Mouse (Mus musculus): Measurements from ENCODE around the gene B3galt4.
A peak's percentile ranks its signal among the peaks of the same experiment; 100 is the strongest.
"Not testable (repeated sequence)": the region's sequence is repeated elsewhere in the genome, so short reads cannot be mapped to it uniquely, and the experiment has no call there.

B3galt4 gene

DNA sequence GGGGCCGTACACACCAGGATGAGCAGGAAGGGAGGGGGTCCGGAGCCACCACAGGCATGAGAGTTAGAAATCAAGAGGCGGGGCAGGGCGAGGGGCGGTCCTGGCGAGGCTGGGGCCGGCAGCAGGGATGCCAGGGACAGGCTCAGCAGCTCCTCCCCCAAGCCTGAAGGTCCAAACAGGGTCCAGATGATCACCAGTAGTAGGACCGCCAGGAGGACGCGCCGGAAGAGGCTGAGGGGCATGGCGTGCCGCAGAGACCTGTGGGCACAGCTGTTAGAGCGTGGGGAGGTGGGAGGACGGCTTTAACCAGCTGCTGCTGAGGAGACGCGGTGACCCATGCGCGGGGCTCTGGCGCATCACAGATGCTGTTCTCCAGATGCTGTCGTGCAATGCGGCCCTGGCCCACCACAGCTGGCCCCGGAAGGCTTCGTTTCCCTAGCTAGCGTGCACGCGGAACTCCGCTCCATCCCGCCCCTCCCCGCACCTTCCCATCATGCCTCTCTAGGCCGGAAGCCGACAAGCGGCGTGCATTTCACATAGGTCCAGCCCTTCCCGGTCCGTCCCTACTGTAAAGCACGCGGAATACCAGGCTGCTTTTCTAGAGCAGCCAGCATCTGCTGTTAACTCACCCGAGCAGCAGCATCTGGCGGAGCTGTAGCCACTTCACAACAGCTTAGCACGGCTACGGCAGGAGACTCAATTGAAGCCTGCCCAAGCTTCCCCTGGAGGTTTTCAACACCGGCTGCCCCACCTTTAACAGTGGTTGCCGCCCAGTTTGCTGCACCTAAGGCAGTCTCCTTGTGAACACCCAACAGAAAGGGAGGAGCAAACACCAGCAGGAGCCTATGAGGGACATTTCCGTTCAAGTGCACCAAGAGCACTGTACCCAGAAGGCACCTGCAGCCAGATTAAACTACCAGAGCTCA is at the start of gene B3galt4:
Gene B3galt4 (minus strand): TSS at position 468 of the 926 bp plus-strand sequence.
- DNase-seq (ENCODE audit: low spot score in 2 of 2): peak; percentile 78 to 79

DNA sequence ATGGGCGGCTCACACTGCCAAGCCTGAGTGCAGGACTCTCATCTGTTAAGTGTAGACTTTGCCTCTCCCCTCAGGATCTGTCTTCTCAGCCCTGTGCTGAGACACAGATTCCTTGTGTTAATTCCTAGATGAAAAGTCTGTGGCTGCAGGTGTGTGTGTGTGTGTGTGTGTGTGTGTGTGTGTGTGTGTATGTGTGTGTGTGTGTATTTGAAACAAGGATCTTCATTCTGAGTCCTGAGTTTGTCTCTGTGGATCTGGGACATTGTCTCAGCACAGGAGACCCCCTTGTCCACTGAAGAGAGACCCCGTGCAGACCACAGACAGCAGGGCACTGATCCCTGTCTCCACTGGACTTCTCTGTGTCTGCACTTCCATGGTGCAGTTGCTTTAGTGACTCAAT is 49.5 kb upstream of the B3galt4 start:
- not testable (repeated sequence) for DNase-seq (ENCODE audit: low spot score in 2 of 2)

DNA sequence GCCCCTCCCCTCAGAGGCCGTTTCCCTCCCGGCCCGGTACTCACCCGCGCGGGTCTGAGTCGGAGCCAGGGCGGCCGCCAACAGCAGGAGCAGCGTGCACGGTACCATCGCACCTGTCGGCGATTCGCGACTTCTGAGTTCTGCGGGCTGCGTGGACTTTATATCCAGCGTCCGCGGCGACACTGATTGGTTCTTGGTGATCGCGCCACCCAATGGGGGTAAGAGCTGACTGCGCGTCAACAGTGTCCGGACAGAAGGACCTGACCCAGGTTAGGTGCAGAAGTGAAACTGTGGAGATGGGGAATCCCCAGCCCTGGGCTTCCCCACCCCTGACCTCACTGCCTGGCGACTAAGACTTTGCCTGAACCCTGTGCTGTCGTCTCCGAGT is 48.9 kb upstream of the B3galt4 start, which contains the start of gene H2-K1:
Gene H2-K1 (minus strand): TSS at position 198 of the 388 bp plus-strand sequence.
- peak; percentile 46 to 69 for DNase-seq (ENCODE audit: low spot score in 2 of 2)

DNA sequence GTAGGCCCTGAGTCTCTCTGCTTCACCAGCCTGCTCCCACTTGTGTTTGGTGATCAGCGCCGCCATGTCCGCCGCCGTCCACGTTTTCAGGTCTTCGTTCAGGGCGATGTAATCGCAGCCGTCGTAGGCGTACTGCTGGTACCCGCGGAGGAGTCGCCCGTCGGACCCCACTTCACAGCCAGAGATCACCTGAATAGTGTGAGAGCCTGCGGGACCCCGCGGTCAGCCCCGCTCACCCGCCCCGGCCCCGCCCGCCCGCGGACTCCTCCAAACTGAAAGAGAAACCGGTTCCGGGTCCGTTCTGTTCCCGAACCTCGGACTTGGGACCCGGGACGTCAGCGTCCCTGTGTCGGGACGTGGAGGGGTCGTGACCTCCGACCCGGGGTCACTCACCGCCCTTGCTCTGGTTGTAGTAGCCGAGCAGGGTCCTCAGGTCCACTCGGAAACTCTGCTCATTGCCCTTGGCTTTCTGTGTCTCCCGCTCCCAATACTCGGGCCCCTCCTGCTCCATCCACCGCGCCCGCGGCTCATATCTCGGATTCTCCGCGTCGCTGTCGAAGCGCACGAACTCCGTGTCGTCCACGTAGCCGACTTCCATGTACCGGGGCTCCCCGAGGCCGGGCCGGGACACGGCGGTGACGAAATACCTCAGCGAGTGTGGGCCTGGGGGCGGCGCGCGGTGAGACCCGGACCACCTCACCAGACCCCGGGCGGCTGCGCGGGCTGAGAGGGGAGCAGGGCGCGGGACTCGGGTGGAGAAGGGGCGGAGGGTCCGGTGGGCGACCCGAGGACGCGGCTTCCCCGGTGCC is 48.3 kb upstream of the B3galt4 start:
- DNase-seq (ENCODE audit: low spot score in 2 of 2): no peak

DNA sequence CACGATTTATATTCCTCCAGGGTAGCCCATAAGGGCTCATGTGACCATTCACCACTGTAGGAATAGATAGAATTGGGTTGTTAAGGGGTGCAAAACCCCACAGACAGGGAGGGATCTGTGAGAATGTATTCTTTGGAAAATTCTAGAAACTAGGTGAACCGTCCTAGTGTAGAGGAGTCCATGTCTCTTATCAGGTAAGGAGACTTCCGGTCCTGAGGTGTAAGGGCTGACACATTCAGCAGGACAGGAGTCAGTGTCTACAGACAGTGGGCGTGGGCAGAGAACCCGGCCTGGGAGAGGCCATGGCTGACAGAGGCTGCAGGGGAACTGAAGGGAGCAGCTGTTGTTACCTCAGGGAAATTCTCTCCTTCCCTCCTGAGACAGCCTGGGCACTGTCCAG is 47.4 kb upstream of the B3galt4 start:
- DNase-seq (ENCODE audit: low spot score in 2 of 2): not testable (repeated sequence)

DNA sequence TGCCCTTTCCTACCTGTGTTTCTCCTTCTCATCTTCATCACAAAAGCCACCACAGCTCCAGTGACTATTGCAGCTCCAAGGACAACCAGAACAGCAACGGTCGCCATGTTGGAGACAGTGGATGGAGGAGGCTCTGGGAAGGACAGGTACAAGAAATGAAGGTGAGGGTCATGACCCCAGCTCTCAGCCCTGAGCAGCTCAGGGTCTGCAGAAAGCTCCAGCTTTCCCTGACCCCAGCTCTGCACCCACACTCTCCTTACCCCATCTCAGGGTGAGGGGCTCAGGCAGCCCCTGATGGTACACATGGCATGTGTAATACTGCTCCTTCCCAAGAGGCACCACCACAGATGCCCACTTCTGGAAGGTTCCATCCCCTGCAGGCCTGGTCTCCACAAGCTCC is 45.7 kb upstream of the B3galt4 start:
- not testable (repeated sequence) for DNase-seq (ENCODE audit: low spot score in 2 of 2)

DNA sequence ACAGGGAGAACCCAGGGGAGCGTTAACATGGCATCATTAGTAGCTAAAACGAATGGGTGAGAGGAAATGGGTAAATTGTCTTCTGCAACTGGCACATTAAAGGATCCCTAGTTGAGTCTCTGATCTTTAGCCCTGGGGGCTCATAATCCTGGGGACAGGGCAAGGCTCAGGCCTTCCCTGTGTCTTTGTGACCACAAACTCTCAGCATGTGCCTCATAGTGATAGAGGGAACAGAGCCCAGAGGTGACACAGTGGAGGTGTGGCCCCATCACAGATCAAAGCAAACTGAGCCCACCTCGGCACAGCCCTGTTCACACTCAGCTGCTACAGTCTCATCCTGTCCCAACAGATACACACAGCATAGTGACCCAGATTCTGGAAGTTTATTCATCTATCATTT is 44.4 kb upstream of the B3galt4 start:
- no peak for DNase-seq (ENCODE audit: low spot score in 2 of 2)

DNA sequence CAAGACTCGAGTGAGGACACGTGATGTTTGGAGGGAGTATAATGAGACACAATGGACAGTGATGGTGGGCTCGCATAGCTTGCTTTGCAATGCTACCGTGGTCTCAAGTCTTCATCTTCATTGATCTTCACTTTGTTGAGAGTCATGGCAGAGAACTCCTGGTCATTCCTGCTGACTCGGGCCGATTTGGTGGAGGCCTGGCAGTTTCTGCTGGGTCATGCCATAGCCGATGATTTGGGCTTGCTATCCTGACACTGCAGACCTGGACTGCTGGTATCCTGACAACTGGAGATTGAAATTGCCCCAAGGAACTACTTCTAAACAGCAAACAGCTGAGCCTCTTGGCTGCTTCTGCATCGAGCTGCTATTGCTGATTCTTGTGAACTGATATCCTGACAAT is 43.7 kb upstream of the B3galt4 start:
- no peak for DNase-seq (ENCODE audit: low spot score in 2 of 2)

DNA sequence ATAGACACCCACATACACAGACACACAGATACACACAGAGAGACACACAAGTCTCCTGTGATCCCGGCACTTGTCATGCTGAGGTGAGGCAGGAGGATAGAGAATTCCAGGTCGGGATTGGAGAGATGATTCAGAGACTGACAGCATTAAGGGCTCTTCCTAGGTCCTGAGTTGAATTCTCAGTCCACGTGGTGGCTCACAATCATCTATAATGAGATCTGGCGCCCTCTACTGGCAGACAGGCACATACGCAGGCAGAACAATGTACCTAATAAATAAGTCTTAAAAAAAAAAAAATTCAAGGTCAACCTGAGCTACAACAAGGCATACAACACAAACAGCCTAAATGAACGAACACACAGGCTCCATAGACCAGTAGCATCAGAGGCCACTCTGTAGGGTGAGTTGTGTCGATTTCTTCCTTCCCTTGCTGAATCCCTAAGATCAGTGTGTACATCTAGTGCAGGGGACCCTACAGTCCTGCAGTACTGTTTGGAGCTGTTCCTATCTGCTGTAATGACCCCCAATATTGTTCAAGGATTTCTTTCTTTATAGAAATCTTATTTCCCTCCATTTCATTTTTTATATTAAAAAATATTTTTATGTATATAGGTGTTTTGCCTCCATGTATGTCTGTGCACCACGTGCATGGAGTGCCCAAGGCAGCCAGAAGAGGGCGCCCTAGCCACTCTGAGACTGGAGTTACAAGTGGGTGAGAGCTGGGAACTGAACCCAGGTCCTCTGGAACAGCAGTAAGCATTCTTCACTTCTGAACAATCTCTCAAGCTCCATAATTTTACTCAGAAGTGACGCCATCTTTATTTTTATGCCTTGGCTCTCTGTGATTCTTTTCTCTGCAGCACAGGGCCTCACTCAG is 40.7 kb upstream of the B3galt4 start:
- peak in 1 of 2 experiments; percentile 34 for DNase-seq (ENCODE audit: low spot score in 2 of 2)

DNA sequence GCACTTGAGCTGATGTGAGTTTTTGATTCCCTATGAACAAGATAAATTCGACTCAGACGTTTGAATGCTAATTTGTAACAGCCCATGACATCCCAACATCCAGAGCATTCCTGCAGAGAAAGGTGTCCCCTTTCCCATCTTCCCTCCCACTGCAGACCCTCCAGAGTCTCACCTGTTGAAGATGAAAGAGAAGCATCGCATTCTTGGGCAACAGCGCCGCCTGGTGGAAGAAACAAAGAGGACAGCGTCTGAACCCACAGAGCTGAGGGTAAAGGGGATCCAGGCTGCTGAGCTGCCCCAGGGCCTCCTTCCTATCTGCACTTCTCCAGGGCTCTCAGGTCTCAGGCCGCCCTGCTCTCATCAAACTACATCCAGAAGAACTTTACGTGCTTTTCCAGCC is 30.8 kb upstream of the B3galt4 start:
- peak; percentile 47 to 48 for DNase-seq (ENCODE audit: low spot score in 2 of 2)

DNA sequence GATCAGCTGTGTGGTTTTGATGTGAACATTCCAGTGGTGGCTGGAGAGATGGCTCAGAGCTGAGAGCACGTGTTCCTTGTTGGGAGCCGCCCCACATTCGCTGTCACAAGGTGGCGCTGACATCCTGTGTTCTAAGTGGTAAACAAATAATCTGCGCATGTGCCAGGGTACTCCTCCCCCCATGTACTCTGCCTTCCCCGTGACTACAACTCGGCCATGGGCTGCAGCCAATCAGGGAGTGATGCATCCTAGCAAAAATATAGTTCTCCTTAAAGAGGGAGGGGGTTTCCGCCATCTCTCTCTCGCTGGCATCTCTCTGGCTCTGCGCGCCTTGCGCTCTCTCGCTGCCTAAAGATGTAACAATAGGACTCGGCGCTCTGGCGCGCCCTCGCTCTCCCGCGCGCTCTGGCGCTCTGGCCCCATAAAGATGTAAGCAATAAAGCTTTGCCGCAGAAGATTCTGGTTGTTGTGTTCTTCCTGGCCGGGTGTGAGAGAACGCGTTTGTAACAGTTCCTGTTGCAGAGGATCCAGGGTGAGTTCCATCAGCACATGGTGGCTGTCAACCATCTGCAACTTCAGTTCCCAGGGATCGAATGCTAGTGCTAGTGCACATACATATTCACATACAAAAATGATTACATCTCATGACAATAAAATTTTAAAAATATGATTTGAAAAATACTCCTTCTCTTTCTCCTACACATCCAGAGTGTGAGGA is 30.1 kb upstream of the B3galt4 start:
- DNase-seq (ENCODE audit: low spot score in 2 of 2): peak; percentile 80 to 91

DNA sequence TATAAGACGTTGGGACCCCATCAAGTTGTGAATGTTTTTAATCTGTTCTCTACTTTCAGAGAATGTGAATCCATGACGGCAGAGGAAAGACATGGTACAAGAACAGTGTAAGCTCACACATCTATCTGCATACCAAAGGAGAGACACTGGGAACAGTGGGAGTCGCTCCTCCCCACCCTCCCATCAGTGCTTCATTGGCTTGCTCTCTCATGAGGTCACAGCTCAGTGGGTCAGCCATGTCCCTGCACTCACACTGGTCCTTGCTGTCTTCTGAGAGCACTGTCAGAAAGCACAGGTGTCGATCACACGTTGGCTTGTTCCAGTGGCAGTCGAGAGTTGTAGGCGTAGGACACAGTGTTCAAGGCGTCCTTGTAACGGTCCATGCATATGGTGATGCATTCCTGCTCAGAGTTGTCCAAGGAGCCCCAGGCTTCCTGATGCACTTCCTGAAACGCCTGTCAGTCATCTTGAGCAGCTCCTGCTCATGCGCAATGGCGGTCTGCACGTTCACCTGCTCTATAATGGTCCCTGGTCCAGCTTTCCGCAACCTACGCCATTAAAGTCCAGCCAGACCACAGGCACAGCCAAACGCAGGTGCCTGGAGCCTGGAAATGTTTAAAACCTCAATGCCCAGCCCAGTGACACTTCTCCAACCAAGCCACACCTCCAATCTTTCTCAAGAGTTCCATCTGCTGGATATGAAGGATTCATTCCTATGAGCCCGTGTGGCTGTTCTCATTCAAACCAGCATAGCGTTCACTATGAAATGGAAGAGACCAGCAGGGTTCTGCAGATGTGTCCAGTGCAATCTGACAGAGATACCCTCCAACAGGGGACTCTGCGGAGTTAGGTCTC is 29.1 kb upstream of the B3galt4 start:
- DNase-seq (ENCODE audit: low spot score in 2 of 2): no peak

DNA sequence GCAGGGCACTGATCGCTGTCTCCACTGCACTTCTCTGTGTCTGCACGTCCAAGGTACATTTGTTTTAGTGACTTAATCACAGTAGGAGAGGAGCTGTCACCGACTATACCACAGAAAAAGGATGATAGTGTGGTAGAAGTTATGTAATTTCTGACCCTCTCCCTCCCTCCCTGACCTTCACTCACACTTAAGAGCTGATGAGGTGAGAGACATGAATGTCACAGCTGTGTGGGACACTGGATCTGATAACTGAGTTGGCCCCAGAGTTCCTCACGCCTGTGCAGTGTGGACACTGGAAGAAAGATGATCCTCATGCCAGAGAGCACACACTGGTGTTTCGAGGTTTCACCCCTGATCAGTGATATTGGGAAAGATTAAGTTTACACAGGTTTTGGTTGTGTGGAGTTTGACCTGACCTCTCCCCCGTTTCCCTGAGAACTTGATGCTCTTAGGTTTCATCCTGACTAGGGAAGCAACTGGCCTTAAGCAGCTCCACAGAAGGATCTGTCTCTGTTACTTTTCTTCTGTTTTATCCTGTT is 28.3 kb upstream of the B3galt4 start:
- no peak for DNase-seq (ENCODE audit: low spot score in 2 of 2)

DNA sequence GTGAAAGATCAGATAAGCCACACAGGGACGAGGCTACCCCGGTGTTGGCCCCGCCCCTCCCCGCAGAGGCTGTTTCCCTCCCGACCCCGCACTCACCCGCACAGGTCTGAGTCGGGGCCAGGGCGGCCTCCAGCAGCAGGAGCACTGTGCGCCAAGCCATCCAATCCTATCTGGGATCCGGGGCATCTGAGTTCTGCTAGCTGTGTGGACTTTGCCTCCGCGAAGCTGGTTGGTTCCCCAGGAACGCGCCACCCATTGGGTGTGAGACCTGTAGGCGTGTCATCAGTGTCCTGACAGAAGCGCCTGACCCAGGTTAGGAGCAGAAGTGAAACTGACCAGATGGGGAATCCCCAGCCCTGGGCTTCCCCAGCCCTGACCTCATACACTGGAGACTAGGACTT is 27.3 kb upstream of the B3galt4 start:
- peak in 1 of 2 experiments; percentile 33 for DNase-seq (ENCODE audit: low spot score in 2 of 2)

DNA sequence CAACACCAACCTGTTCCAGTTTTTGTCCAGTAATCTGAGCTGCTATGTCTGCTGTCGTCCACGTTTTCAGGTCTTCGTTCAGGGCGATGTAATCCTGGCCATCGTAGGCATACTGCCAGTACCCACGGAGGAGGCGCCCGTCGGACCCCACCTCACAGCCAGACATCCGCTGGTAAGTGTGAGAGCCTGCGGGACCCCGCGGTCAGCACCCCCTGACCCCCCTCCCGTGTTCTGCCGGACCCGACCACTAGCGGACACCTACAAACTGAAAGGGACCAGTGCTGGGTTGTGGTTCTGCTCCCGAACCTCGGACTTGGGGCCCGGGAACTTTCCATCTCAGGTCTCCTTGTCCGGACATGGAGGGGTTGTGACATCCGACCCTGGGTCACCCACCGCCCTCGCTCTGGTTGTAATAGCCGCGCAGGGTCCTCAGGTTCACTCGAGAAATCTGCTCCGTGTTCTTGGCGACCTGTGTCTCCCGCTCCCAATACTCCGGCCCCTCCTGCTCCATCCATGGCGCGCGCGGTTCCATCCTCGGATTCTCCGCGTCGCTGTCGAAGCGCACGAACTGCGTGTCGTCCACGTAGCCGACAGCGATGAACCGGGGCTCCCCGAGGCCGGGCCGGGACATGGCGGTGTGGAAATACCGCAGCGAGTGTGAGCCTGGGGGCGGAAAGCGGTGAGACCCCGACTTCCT is 26.7 kb upstream of the B3galt4 start:
- DNase-seq (ENCODE audit: low spot score in 2 of 2): no peak

DNA sequence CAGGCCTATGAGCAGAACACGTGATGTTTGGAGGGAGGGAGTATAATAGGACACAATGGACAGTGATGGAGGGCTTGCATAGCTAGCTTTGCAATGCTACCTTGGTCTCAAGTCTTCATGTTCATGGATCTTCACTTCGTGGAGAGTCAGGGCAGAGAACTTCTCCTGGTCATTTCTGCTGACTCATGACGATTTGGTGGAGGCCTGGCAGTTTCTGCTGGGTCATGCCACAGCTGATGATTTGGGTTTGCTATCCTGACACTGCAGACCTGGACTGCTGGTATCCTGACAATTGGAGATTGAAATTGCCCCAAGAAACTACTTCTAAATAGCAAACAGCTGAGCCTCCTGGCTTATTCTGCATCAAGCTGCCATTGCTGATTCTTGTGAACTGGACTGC is 22.3 kb upstream of the B3galt4 start:
- DNase-seq (ENCODE audit: low spot score in 2 of 2): no peak

DNA sequence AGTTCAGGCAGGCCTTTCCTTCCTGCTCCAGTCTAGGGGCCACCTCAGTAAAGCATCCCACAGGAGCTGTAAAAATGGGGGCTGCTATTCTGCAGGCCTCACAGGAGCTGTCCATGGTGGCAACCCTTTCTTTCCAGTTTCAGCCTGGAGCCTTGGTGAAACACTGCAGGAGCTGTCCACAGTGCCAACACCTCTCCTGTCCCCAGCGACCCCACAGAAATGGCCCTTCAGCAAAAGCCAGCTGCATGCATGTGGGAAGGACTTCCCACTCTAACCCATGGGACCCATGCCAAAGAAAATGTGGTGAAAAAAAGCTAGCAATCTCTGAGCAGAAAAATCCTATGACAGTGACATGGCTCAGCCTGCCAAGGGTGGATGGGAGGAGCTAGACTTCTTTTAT is 21.4 kb upstream of the B3galt4 start:
- DNase-seq (ENCODE audit: low spot score in 2 of 2): no peak

DNA sequence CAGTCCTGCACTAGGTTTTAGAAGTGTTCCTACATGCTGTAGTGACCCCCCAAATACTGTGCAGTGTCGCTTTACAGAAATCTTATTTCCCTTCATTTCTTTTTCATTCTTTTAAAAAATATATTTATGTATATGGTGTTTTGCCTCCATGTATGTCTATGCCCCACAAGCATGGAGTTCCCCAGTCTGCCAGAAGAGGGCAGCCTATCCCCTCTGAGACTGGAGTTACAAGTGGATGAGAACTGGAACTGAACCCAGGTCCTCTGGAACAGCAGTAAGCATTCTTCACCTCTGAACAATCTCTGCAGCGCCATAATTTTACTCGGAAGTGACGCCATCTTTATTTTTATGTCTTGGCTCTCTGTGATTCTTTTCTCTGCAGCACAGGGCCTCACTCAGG is 18.1 kb upstream of the B3galt4 start:
- DNase-seq (ENCODE audit: low spot score in 2 of 2): no peak

DNA sequence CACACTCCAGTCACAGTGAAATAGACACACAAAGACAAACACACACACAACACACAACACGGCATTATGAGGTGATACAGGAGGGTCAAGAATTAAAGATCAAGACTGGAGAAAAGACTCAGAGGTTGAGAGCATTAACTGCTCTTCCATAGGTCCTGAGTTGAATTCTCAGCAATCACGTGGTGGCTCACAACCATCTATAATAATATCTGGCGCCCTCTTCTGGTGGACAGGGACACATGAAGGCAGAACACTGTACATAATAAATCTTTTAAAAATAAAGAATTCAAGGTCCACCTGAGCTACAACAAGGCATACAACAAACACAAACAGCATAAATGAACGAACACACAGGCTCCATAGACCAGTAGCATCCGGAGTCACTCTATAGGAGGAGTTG is 17.6 kb upstream of the B3galt4 start:
- no peak for DNase-seq (ENCODE audit: low spot score in 2 of 2)

All from frontal cortex, postnatal 36 days (tissue).